Mouse (Mus musculus) embryonic fibroblast, embryonic 13.5 days (primary cell): ENCODE measurements around the gene Ptpre.

Experiments used
- CTCF ChIP-seq: IDR thresholded peaks from 2 replicates; pipeline ENCODE4 v1.5.1; 2011; ENCODE audit warnings: mild to moderate bottlenecking, control low read depth, low read length, moderate library complexity, borderline replicate concordance; ENCODE audit not compliant: insufficient read depth
- POLR2A ChIP-seq: IDR thresholded peaks from 2 replicates; pipeline ENCODE4 v1.6.1; 2011; ENCODE audit warnings: low read depth, mild to moderate bottlenecking, control low read depth, low read length, moderate library complexity

DNA sequence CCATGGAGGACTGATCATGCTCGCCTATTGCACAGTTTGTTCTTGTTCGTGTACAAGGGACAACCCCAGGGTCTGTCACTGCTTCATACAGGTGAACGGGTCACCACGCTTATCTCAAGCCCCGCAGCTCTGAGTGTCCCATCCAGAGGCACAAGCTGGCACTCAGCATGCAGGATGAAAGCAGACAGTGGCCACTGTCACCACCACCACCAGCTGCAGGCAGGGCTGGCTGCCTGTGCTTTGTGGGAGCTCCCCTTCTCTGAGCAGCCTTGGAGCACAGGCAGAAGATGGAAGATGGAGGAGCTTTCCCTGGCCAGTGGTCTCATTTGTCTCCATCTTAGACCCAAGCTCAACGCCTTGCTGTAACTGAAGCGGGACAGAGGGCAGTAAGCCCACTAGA, 147.7 kb downstream of the Ptpre start:
- TF ChIP-seq POLR2A (no peak), CTCF (no peak)
